ENCODE assay signal across 1 mouse cellular context in the genomic region with DNA sequence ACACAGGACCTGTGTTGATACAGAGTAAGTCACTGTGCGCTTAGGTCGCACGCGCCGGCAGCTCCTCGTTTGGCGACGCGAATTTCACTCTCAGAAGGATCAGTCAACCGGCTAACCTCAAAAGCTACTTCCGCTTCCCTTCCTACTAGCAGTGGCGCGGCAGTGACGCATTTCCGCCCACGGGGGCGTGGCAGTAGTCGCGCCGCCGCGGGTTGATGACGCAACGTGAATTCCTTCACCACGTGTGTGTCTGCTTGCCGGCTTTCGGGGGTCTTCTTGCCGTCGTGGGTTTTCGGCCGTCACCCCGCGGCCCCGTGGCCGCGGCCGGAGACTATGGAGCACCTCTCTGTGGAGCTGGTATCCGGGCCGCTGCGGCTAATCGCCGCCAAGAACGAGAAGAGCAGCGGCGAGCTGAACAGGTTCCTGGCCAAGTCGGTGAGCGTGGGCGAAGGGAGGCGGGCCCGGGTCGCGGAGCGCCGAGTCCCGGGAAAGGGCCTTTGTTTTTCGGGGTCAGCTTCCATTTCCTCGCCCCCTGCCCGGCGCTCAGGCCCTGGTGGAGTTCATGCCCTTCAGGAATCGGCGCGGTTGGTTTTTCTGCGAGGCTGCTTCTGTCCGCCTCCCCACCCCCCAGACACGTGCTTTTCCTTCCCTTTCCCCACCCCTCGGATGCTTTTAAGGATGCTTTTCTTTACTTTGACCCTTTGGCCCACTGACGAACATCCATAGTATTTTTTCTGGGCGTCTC.
TF ChIP-seq lines count a peak whose summit lies in the region.

Gene Mdn1, plus strand, starts transcription at position 202 of the 745 bp plus-strand sequence.

TF ChIP-seq in myocyte, 11 proteins besides CTCF, POLR2A, EP300 and RAD21 (continued from another document):
- TF ChIP-seq TCF3 (IDR thresholded peaks at IDR 0.05; ENCODE audit: insufficient read length, low read depth) = no peak
- 0 out of 2 replicates have a peak, but pooled peaks have one; percentile 57 for TF ChIP-seq CEBPB (IDR thresholded peaks at IDR 0.05; ENCODE audit: insufficient read depth, poor library complexity, severe bottlenecking)
- peak in 1 of 3 experiments; percentile 12 for TF ChIP-seq MYOD1 (IDR thresholded peaks at IDR 0.05; ENCODE audit: control insufficient read depth in 1 of 3, insufficient read length in 2 of 3, low read depth in 2 of 3)
- peak; percentile 88 for TF ChIP-seq POLR2AphosphoS2 (IDR thresholded peaks at IDR 0.05; ENCODE audit: insufficient read length, low read depth)
- TF ChIP-seq SRF (IDR thresholded peaks at IDR 0.05; ENCODE audit: control insufficient read depth, insufficient read length, low read depth) = peak; percentile 83
